Mouse (Mus musculus): ENCODE data around the gene 2210016L21Rik.

Gene 2210016L21Rik

GRCm38 (mm10) chr5:114978473-114978872 lies 36.5 kb downstream of the 2210016L21Rik start:
- peak; percentile 45 to 60 for DNase-seq (ENCODE audit: low spot score in 2 of 2)

DNA sequence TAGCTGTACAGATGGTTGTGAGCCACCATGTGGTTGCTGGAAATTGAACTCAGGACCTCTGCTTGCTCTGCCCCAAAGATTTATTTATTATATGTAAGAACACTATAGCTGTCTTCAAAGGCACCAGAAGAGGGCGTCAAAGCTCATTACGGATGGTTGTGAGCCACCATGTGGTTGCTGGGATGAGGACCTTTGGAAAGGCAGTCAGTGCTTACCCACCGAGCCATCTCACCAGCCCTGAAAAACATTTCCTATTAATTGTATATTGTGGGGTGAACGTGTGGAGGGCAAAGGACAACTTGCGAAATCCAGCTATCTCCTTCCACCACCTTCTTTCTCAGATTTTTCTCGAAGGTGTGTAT lies 36.9 kb downstream of the 2210016L21Rik start:
- DNase-seq (ENCODE audit: low spot score in 2 of 2): no peak

GRCm38 (mm10) chr5:114979250-114980121 lies 37.5 kb downstream of the 2210016L21Rik start:
- peak; percentile 85 to 86 for DNase-seq (ENCODE audit: low spot score in 2 of 2)

GRCm38 (mm10) chr5:114980122-114980748 lies 38.3 kb downstream of the 2210016L21Rik start:
- DNase-seq (ENCODE audit: low spot score in 2 of 2): no peak

DNA sequence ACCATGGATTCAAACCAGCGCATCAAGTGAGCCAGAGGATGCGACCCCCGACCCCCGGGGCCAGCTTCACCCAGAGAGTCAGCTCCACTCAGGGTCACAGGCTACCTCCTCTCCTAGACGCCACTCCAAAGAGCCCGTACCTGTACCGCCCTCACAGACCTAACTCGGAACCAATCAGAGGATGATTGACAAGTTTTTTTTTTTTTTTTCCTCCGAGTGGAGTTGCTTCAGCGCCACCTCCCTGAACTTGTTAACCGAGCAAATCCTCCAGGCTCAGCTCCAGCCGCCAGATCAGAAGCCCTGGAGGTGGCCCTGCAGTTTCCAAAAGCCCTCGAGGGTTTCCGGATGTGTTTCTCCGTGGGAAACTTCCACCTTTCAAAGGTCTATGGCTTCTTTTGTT lies 40.0 kb downstream of the 2210016L21Rik start:
- no peak for DNase-seq (ENCODE audit: low spot score in 2 of 2)

- DNase-seq (ENCODE audit: low spot score in 2 of 2): no peak
Observed at GRCm38 (mm10) chr5:114985074-114985473, 43.1 kb downstream of the 2210016L21Rik start.

- no peak for DNase-seq (ENCODE audit: low spot score in 2 of 2)
Observed at GRCm38 (mm10) chr5:114996447-114996846, 54.5 kb downstream of the 2210016L21Rik start.

DNA sequence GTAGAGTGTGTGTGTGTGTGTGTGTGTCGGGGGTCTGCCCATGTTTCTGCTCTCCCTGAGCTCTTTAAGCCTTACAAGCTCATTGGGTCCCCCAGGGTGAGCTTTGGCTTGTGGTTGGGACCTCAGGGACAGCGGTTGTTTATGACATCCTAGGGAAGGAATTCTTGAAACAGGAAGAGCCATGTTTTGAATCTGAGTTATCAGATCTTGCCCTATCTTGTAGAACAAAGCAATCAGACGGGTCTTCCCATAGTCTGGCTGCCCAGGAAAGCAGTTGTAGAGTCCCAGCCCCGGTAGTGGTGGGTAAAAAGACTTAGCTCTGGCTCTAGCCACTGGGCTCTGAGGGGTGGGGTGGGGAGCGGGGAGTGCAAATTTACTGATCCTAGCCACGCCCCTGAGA lies 55.4 kb downstream of the 2210016L21Rik start:
- DNase-seq (ENCODE audit: low spot score in 2 of 2): no peak

Measured in right cerebral cortex, postnatal 10 days (tissue).